Mouse (Mus musculus) stomach, embryonic 16.5 days (tissue): ENCODE results near the gene Capn5. TPM values are rescaled to one million over a fixed set of nuclear protein-coding genes. Genes with fewer than 3 reads are reported as not detected.

ENCODE experiments used
- ATAC-seq: fragments of 200-750 bp; cut with Nextera tagmentation; 2 replicates; pipeline ENCODE4 v1.8.0; 2017; ENCODE audit warnings: moderate number of reproducible peaks, moderate TSS enrichment; ENCODE audit not compliant: insufficient read depth, low FRiP score
- H3K27ac ChIP-seq: fragments of 300-500 bp; sonication (generic); 2 replicates; pipeline ENCODE4 v1.5.1; 2014; ENCODE audit warnings: low read length
- H3K27me3 ChIP-seq: fragments of 300-500 bp; sonication (generic); 2 replicates; pipeline ENCODE4 v1.6.1; 2014; ENCODE audit warnings: low read length, control low read depth, mixed read lengths; ENCODE audit not compliant: control insufficient read depth, insufficient read depth
- H3K36me3 ChIP-seq: fragments of 300-500 bp; sonication (generic); 2 replicates; pipeline ENCODE4 v1.6.1; 2014; ENCODE audit warnings: low read length; ENCODE audit not compliant: control insufficient read depth, insufficient read depth
- H3K4me1 ChIP-seq: fragments of 300-500 bp; sonication (generic); 2 replicates; pipeline ENCODE4 v1.6.1; 2014; ENCODE audit warnings: low read length, control low read depth, mixed read lengths; ENCODE audit not compliant: control insufficient read depth, insufficient read depth
- H3K4me2 ChIP-seq: fragments of 300-500 bp; sonication (generic); 2 replicates; pipeline ENCODE4 v1.6.1; 2014; ENCODE audit warnings: low read depth, low read length, mixed read lengths
- H3K4me3 ChIP-seq: fragments of 300-500 bp; sonication (generic); replicated peaks from 2 replicates; pipeline ENCODE4 v1.5.1; 2014; ENCODE audit warnings: mild to moderate bottlenecking, low read length
- H3K9ac ChIP-seq: fragments of 300-500 bp; sonication (generic); 2 replicates; pipeline ENCODE4 v1.6.1; 2014; ENCODE audit warnings: low read length
- H3K9me3 ChIP-seq: fragments of 300-500 bp; sonication (generic); replicated peaks from 2 replicates; pipeline ENCODE4 v1.6.1; 2016; ENCODE audit warnings: low read length, control low read depth; ENCODE audit not compliant: control insufficient read depth
- WGBS: fragments of 180-500 bp; shearing (Covaris S2); extraction: QIAGEN DNeasy Blood & Tissue Kit; methylation state at CpG from one replicate; pipeline ENCODE4 v1.1.7; 2014; 5-methylcytosine and 5-hydroxymethylcytosine counted together
- polyA plus RNA-seq: library from polyadenylated mRNA; unstranded; fragments of >200 nt; fragmentation: Nextera tagmentation; extraction: Ambion mirVana; gene quantifications from 2 replicates; pipeline ENCODE4 v1.2.1, GENCODE M21; 2015

The Capn5 gene
- polyA plus RNA-seq, 1 experiment from 2014 or later: 24.5 TPM

GRCm38 (mm10) chr7:98155546-98156279, 22.4 kb downstream of the Capn5 start:
- Histone ChIP-seq H3K27me3 (no peaks in the 10 kb centered on the region), H3K9me3 (no peaks in the 10 kb centered on the region), H3K4me2 (no peak overlapping the region), H3K4me1 (peaks cover 26% of the 10 kb centered on the region), H3K4me3 (no peak overlapping the region), H3K27ac (no peak overlapping the region; the same call in 1 of the 2 replicates), H3K9ac (no peak overlapping the region), H3K36me3 (no peaks in the 10 kb centered on the region)
- no peak for ATAC-seq
- 22% methylated on average over 7 of the region's 8 CpGs for WGBS

GRCm38 (mm10) chr7:98153892-98154291, 24.2 kb downstream of the Capn5 start:
- no peak for ATAC-seq
- no peak overlapping the region for H3K4me2 ChIP-seq
- H3K27ac ChIP-seq: no peak overlapping the region
- H3K36me3 ChIP-seq: no peaks in the 10 kb centered on the region
- H3K9ac ChIP-seq: no peak overlapping the region
- H3K4me1 ChIP-seq: peaks cover 12% of the 10 kb centered on the region; the same call in 1 of the 2 replicates
- H3K9me3 ChIP-seq: no peaks in the 10 kb centered on the region
- 73% methylated on average over 5 of the region's 5 CpGs for WGBS
- no peaks in the 10 kb centered on the region for H3K27me3 ChIP-seq
- no peak overlapping the region for H3K4me3 ChIP-seq

DNA sequence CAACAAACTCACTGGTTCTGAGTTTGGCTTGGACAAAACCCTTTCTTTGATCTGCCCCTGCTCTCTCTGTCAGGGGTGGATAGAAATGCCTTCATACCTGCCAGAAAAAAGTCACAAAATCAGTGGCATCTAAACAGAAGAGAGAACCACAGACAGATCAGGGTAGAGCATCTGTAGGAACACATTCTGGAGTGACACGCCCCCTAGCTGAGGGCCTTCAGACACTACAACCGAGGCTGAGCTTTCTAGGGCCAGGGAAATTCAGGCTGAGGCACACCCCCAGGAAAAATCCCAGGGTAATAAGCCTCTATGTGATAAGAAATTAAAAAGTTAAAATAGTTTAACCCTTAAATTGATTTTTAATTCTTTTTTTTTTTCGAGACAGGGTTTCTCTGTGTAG, 24.7 kb downstream of the Capn5 start:
- no peak overlapping the region for H3K9ac ChIP-seq
- H3K4me2 ChIP-seq: no peak overlapping the region
- WGBS: 48% methylated on average over 3 of the region's 3 CpGs
- no peaks in the 10 kb centered on the region for H3K36me3 ChIP-seq
- no peak overlapping the region for H3K4me3 ChIP-seq
- no peaks in the 10 kb centered on the region for H3K27me3 ChIP-seq
- H3K27ac ChIP-seq: no peak overlapping the region
- H3K4me1 ChIP-seq: peaks cover 12% of the 10 kb centered on the region; the same call in 1 of the 2 replicates
- H3K9me3 ChIP-seq: no peaks in the 10 kb centered on the region
- no peak for ATAC-seq

GRCm38 (mm10) chr7:98152400-98152799, 25.7 kb downstream of the Capn5 start:
- Histone ChIP-seq H3K4me1 (peaks cover 8% of the 10 kb centered on the region; the same call in 1 of the 2 replicates), H3K4me2 (no peak overlapping the region), H3K9ac (no peak overlapping the region), H3K9me3 (no peaks in the 10 kb centered on the region), H3K36me3 (no peaks in the 10 kb centered on the region), H3K4me3 (no peak overlapping the region), H3K27me3 (no peaks in the 10 kb centered on the region), H3K27ac (no peak overlapping the region)
- no peak for ATAC-seq
- WGBS: 61% methylated on average over 8 of the region's 8 CpGs

DNA sequence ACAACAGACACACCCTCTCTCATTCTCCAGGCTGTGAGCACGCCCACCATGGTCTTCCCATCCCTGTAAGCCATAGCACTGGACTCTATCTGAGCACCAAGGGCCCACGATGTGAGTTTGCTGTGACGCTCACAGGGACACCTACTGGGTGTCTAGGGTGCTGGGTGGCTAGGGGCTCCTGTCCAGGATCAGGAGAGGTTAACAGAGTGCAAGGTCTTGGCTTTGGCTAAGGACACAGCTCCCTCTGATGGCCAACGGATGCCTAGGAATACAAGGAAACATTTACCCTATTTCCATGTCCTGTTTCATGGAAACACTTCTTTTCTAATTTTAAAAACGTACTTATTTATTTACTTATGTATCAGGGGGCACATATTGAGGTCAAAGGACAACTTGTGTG, 27.5 kb downstream of the Capn5 start:
- WGBS: 45% methylated on average over 5 of the region's 5 CpGs
- Histone ChIP-seq H3K4me1 (no peaks in the 10 kb centered on the region), H3K9ac (no peak overlapping the region), H3K9me3 (no peaks in the 10 kb centered on the region), H3K27ac (no peak overlapping the region), H3K27me3 (no peaks in the 10 kb centered on the region), H3K4me2 (no peak overlapping the region), H3K4me3 (no peak overlapping the region), H3K36me3 (no peaks in the 10 kb centered on the region)
- no peak for ATAC-seq

DNA sequence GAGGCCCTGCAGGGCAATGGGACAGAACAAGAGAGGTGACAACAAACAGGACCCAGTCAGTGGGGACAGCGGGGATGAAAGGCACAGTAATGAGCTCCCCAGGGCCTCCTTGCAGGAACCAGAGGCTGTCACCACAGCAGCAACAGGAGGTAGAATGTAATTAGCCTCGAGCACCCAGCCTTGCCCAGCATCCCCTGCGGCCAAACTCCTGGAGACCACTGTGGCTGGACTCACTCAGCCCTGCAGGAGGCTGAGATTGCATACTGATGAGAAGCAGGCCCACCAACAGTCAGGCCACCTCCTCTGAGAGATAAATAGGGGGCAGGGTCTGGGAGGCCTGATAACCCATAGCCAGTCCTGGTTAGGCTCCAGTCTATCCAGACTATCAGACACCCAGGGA, 28.3 kb downstream of the Capn5 start:
- no peaks in the 10 kb centered on the region for H3K4me1 ChIP-seq
- no peak overlapping the region for H3K9ac ChIP-seq
- no peaks in the 10 kb centered on the region for H3K9me3 ChIP-seq
- 33% methylated on average over 3 of the region's 3 CpGs for WGBS
- no peaks in the 10 kb centered on the region for H3K36me3 ChIP-seq
- no peak for ATAC-seq
- no peak overlapping the region for H3K27ac ChIP-seq
- no peaks in the 10 kb centered on the region for H3K27me3 ChIP-seq
- no peak overlapping the region for H3K4me2 ChIP-seq
- no peak overlapping the region for H3K4me3 ChIP-seq

- Histone ChIP-seq H3K9me3 (no peaks in the 10 kb centered on the region), H3K9ac (no peak overlapping the region), H3K4me3 (no peak overlapping the region), H3K4me2 (no peak overlapping the region), H3K27me3 (no peaks in the 10 kb centered on the region), H3K36me3 (no peaks in the 10 kb centered on the region), H3K27ac (no peak overlapping the region), H3K4me1 (no peaks in the 10 kb centered on the region)
- no peak for ATAC-seq
- 70% methylated on average over 10 of the region's 10 CpGs for WGBS
These were observed 29.2 kb downstream of the Capn5 start for GRCm38 (mm10) chr7:98148721-98149407.

DNA sequence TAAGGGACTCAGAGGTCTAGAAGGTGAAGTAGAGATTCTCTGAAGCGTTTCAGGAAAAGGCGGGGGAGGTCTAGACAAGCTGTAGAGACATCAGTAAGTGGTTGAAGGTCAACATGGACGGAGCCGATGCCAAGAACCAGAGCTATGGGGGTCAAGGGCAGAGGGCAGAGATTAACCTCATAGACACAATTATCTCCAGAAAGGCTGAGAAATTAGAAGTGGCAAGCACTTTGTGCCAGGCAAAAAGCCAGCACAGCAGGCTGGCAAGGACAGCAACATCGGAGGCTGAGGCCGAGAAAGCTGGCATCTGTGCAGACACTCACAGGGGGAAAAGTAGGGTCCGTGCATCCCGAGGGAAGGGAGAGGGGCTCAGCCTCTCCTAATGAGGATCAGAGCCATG, 30.3 kb downstream of the Capn5 start:
- Histone ChIP-seq H3K4me3 (no peak overlapping the region), H3K9ac (no peak overlapping the region), H3K36me3 (no peaks in the 10 kb centered on the region), H3K27me3 (no peaks in the 10 kb centered on the region), H3K4me2 (no peak overlapping the region), H3K27ac (no peak overlapping the region), H3K9me3 (no peaks in the 10 kb centered on the region), H3K4me1 (no peaks in the 10 kb centered on the region)
- WGBS: 71% methylated on average over 8 of the region's 8 CpGs
- no peak for ATAC-seq

- H3K36me3 ChIP-seq: no peaks in the 10 kb centered on the region
- no peak for ATAC-seq
- WGBS: 70% methylated on average over 8 of the region's 8 CpGs
- H3K27me3 ChIP-seq: no peaks in the 10 kb centered on the region
- no peak overlapping the region for H3K9ac ChIP-seq
- no peaks in the 10 kb centered on the region for H3K4me1 ChIP-seq
- H3K4me2 ChIP-seq: no peak overlapping the region
- H3K4me3 ChIP-seq: no peak overlapping the region
- H3K9me3 ChIP-seq: no peaks in the 10 kb centered on the region
- no peak overlapping the region for H3K27ac ChIP-seq
These were observed 31.6 kb downstream of the Capn5 start for GRCm38 (mm10) chr7:98146447-98146845.
